ENCODE assay signal across 20 mouse cellular contexts in the genomic region with DNA sequence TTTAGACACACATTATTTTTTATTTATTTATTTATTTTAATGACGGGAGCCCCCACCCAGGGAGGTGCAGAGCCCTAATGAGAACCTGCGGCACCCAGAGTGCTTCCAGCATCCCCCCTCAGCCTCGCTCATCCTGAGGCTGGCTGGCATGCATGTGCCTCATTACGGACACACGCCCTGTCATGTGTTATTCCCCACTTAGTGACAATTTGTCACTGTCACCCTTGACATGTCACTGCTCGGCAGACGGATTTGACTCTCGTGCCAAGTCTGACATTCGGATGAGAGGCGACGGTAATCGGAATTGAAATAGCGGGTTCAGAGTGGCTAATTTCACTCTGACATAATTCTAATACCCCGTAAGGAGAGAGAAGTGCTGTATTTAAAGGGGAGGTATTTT.
DNase-seq lines count a peak whose midpoint lies in the region; ATAC-seq and TF ChIP-seq lines count a peak whose summit lies in the region.
"Had no signal": no experiment of that assay in that cellular context is flagged by ENCODE, and none has a peak within 500 bp of the region (broad histone marks: within the 10 kb centered on the region; RNA-seq: fewer than 3 reads in every experiment).

No protein-coding gene starts in this region.

- peaks cover 24% of the 10 kb centered on the region for H3K4me1 ChIP-seq in forebrain, embryonic 13.5 days
- H3K4me1 ChIP-seq in forebrain, embryonic 10.5 days = peaks cover 24% of the 10 kb centered on the region
- H3K4me1 ChIP-seq in hindbrain, embryonic 15.5 days (replicated peaks) = peaks cover 16% of the 10 kb centered on the region
- 0 out of 2 replicates have a peak, but pooled peaks cover 12% of the 10 kb centered on the region for H3K4me1 ChIP-seq in hindbrain, embryonic 14.5 days (replicated peaks; ENCODE audit: control insufficient read depth, insufficient read depth, low read length)
- 0 out of 2 replicates have a peak, but pooled peaks cover 3% of the 10 kb centered on the region for H3K4me1 ChIP-seq in midbrain, embryonic 14.5 days (ENCODE audit: control insufficient read depth, insufficient read depth, low read length)
- H3K4me1 ChIP-seq in midbrain, embryonic 10.5 days = no peaks in the 10 kb centered on the region
- H3K4me1 ChIP-seq in forebrain, postnatal 0 days (ENCODE audit: insufficient read depth) = no peaks in the 10 kb centered on the region
- H3K4me1 ChIP-seq: heart, embryonic 15.5 days had no signal

- H3K36me3 ChIP-seq in forebrain, embryonic 13.5 days (ENCODE audit: poor library complexity, severe bottlenecking) = no peaks in the 10 kb centered on the region
- H3K36me3 ChIP-seq in forebrain, embryonic 10.5 days (replicated peaks) = no peaks in the 10 kb centered on the region
- no peaks in the 10 kb centered on the region for H3K36me3 ChIP-seq in hindbrain, embryonic 15.5 days
- no peaks in the 10 kb centered on the region for H3K36me3 ChIP-seq in hindbrain, embryonic 14.5 days (replicated peaks; ENCODE audit: control insufficient read depth, insufficient read depth)
- H3K36me3 ChIP-seq in midbrain, embryonic 14.5 days (ENCODE audit: control insufficient read depth, insufficient read depth, low read length) = no peaks in the 10 kb centered on the region
- no peaks in the 10 kb centered on the region for H3K36me3 ChIP-seq in midbrain, embryonic 10.5 days
- no peaks in the 10 kb centered on the region for H3K36me3 ChIP-seq in forebrain, postnatal 0 days (ENCODE audit: insufficient read depth)
- H3K36me3 ChIP-seq: embryonic facial prominence, embryonic 10.5 days; G1E; heart, embryonic 15.5 days had no signal

- no peaks in the 10 kb centered on the region for H3K9me3 ChIP-seq in forebrain, embryonic 13.5 days (replicated peaks)
- H3K9me3 ChIP-seq in forebrain, embryonic 10.5 days = no peaks in the 10 kb centered on the region
- H3K9me3 ChIP-seq in hindbrain, embryonic 15.5 days = no peaks in the 10 kb centered on the region
- no peaks in the 10 kb centered on the region for H3K9me3 ChIP-seq in hindbrain, embryonic 14.5 days (ENCODE audit: control insufficient read depth, low read length)
- no peaks in the 10 kb centered on the region for H3K9me3 ChIP-seq in midbrain, embryonic 14.5 days (ENCODE audit: control insufficient read depth, low read length)
- no peaks in the 10 kb centered on the region for H3K9me3 ChIP-seq in midbrain, embryonic 10.5 days (replicated peaks)
- H3K9me3 ChIP-seq in forebrain, postnatal 0 days (ENCODE audit: low read length) = no peaks in the 10 kb centered on the region
- H3K9me3 ChIP-seq: embryonic facial prominence, embryonic 10.5 days; heart, embryonic 15.5 days had no signal

- TF ChIP-seq CTCF in forebrain, postnatal 0 days (IDR thresholded peaks at IDR 0.05; ENCODE audit: low read depth) = no peak

- H3K27ac ChIP-seq in forebrain, embryonic 13.5 days = peak overlapping the region; percentile 48
- H3K27ac ChIP-seq in forebrain, embryonic 10.5 days = no peak overlapping the region
- H3K27ac ChIP-seq in hindbrain, embryonic 15.5 days (replicated peaks) = no peak overlapping the region
- no peak overlapping the region for H3K27ac ChIP-seq in hindbrain, embryonic 14.5 days
- H3K27ac ChIP-seq in midbrain, embryonic 14.5 days (replicated peaks; ENCODE audit: low read depth, low read length) = no peak overlapping the region
- no peak overlapping the region for H3K27ac ChIP-seq in midbrain, embryonic 10.5 days (replicated peaks)
- 0 out of 2 replicates have a peak overlapping the region, but pooled peaks have one; percentile 0 for H3K27ac ChIP-seq in forebrain, postnatal 0 days (ENCODE audit: low read depth, low read length)
- H3K27ac ChIP-seq: embryonic facial prominence, embryonic 10.5 days; heart, adult 2 months; heart, embryonic 15.5 days had no signal

- WGBS in forebrain, embryonic 13.5 days = 62% methylated on average over 14 of the region's 14 CpGs
- 91% methylated on average over 14 of the region's 14 CpGs for WGBS in forebrain, embryonic 10.5 days
- 57% methylated on average over 14 of the region's 14 CpGs for WGBS in hindbrain, embryonic 15.5 days
- 56% methylated on average over 14 of the region's 14 CpGs for WGBS in hindbrain, embryonic 14.5 days
- 68% methylated on average over 14 of the region's 14 CpGs for WGBS in midbrain, embryonic 14.5 days
- 92% methylated on average over 14 of the region's 14 CpGs for WGBS in midbrain, embryonic 10.5 days
- WGBS in forebrain, postnatal 0 days = 29% methylated on average over 14 of the region's 14 CpGs

- H3K4me3 ChIP-seq in forebrain, embryonic 13.5 days = no peak overlapping the region
- H3K4me3 ChIP-seq in forebrain, embryonic 10.5 days = no peak overlapping the region
- H3K4me3 ChIP-seq in hindbrain, embryonic 15.5 days = no peak overlapping the region
- H3K4me3 ChIP-seq in hindbrain, embryonic 14.5 days (replicated peaks; ENCODE audit: low read length) = no peak overlapping the region
- H3K4me3 ChIP-seq in midbrain, embryonic 14.5 days (replicated peaks; ENCODE audit: low read depth, low read length) = no peak overlapping the region
- H3K4me3 ChIP-seq in midbrain, embryonic 10.5 days = no peak overlapping the region
- H3K4me3 ChIP-seq in forebrain, postnatal 0 days (ENCODE audit: low read depth, low read length) = no peak overlapping the region
- H3K4me3 ChIP-seq: embryonic facial prominence, embryonic 10.5 days; heart, adult 2 months; heart, embryonic 15.5 days had no signal

- no peaks in the 10 kb centered on the region for H3K27me3 ChIP-seq in forebrain, embryonic 13.5 days
- no peaks in the 10 kb centered on the region for H3K27me3 ChIP-seq in forebrain, embryonic 10.5 days (ENCODE audit: poor library complexity, severe bottlenecking)
- H3K27me3 ChIP-seq in hindbrain, embryonic 15.5 days = no peaks in the 10 kb centered on the region
- no peaks in the 10 kb centered on the region for H3K27me3 ChIP-seq in hindbrain, embryonic 14.5 days (ENCODE audit: control insufficient read depth, insufficient read depth, low read length)
- H3K27me3 ChIP-seq in midbrain, embryonic 14.5 days (ENCODE audit: control insufficient read depth, insufficient read depth, low read length) = no peaks in the 10 kb centered on the region
- no peaks in the 10 kb centered on the region for H3K27me3 ChIP-seq in midbrain, embryonic 10.5 days (ENCODE audit: low read depth, poor library complexity, severe bottlenecking)
- no peaks in the 10 kb centered on the region for H3K27me3 ChIP-seq in forebrain, postnatal 0 days (ENCODE audit: insufficient read depth, low read length)
- H3K27me3 ChIP-seq: heart, embryonic 15.5 days had no signal

- no peak overlapping the region for H3K4me2 ChIP-seq in forebrain, embryonic 13.5 days
- 0 out of 2 replicates have a peak overlapping the region, but pooled peaks have one; percentile 28 for H3K4me2 ChIP-seq in hindbrain, embryonic 15.5 days
- no peak overlapping the region for H3K4me2 ChIP-seq in hindbrain, embryonic 14.5 days (replicated peaks)
- H3K4me2 ChIP-seq in midbrain, embryonic 14.5 days (ENCODE audit: low read length) = no peak overlapping the region
- H3K4me2 ChIP-seq in forebrain, postnatal 0 days (ENCODE audit: low read depth) = no peak overlapping the region
- H3K4me2 ChIP-seq: heart, embryonic 11.5 days; heart, embryonic 15.5 days had no signal

- no peak overlapping the region for H3K9ac ChIP-seq in forebrain, embryonic 13.5 days
- H3K9ac ChIP-seq in hindbrain, embryonic 15.5 days = no peak overlapping the region
- H3K9ac ChIP-seq in hindbrain, embryonic 14.5 days = no peak overlapping the region
- H3K9ac ChIP-seq in midbrain, embryonic 14.5 days (replicated peaks; ENCODE audit: low read length) = no peak overlapping the region
- no peak overlapping the region for H3K9ac ChIP-seq in forebrain, postnatal 0 days
- H3K9ac ChIP-seq: heart, embryonic 15.5 days had no signal

- no peak for DNase-seq in forebrain, embryonic 10.5 days (ENCODE audit: extremely low spot score, low spot score)
- DNase-seq in hindbrain, embryonic 14.5 days (ENCODE audit: low spot score) = no peak
- peak; percentile 55 for DNase-seq in midbrain, embryonic 14.5 days
- no peak for DNase-seq in midbrain, embryonic 10.5 days (ENCODE audit: low spot score)
- peak; percentile 71 for DNase-seq in forebrain, postnatal 0 days
- DNase-seq: adrenal gland, postnatal 14 days; B cell, adult 2 months; cerebellum, adult 18-20 months; cerebellum, adult 9-11 months; gastrocnemius, postnatal 14 days; heart, adult 2 months; heart, postnatal 14 days had no signal

- ATAC-seq in forebrain, embryonic 13.5 days = peak; percentile 75
- ATAC-seq in hindbrain, embryonic 15.5 days (ENCODE audit: low FRiP score, low read depth) = 0 out of 2 replicates have a peak, but pooled peaks have one; percentile 49
- ATAC-seq in hindbrain, embryonic 14.5 days (ENCODE audit: low FRiP score) = no peak
- ATAC-seq in midbrain, embryonic 14.5 days (ENCODE audit: low FRiP score, low TSS enrichment) = no peak
- ATAC-seq in forebrain, postnatal 0 days = peak; percentile 80
- ATAC-seq: CD4-positive, CD25-positive, alpha-beta regulatory T cell, adult 4 months; intestine, embryonic 16.5 days had no signal

Comparison
In these comparisons a context has a peak if more than half of its experiments do, and no peak if none do; other contexts are left out.
1. ATAC-seq: peak in forebrain, embryonic 13.5 days (single experiment), hindbrain, embryonic 15.5 days (single experiment) and forebrain, postnatal 0 days (single experiment); none in hindbrain, embryonic 14.5 days (single experiment) and midbrain, embryonic 14.5 days (single experiment).
2. H3K27ac ChIP-seq: peak in forebrain, embryonic 13.5 days (single experiment) and forebrain, postnatal 0 days (single experiment); none in forebrain, embryonic 10.5 days (single experiment), hindbrain, embryonic 15.5 days (single experiment), hindbrain, embryonic 14.5 days (single experiment), midbrain, embryonic 14.5 days (single experiment) and midbrain, embryonic 10.5 days (single experiment).
3. DNase-seq: peak in midbrain, embryonic 14.5 days (single experiment) and forebrain, postnatal 0 days (single experiment); none in forebrain, embryonic 10.5 days (single experiment), hindbrain, embryonic 14.5 days (single experiment) and midbrain, embryonic 10.5 days (single experiment).